8 mouse cellular contexts compared by ENCODE assay signal in the genomic region with DNA sequence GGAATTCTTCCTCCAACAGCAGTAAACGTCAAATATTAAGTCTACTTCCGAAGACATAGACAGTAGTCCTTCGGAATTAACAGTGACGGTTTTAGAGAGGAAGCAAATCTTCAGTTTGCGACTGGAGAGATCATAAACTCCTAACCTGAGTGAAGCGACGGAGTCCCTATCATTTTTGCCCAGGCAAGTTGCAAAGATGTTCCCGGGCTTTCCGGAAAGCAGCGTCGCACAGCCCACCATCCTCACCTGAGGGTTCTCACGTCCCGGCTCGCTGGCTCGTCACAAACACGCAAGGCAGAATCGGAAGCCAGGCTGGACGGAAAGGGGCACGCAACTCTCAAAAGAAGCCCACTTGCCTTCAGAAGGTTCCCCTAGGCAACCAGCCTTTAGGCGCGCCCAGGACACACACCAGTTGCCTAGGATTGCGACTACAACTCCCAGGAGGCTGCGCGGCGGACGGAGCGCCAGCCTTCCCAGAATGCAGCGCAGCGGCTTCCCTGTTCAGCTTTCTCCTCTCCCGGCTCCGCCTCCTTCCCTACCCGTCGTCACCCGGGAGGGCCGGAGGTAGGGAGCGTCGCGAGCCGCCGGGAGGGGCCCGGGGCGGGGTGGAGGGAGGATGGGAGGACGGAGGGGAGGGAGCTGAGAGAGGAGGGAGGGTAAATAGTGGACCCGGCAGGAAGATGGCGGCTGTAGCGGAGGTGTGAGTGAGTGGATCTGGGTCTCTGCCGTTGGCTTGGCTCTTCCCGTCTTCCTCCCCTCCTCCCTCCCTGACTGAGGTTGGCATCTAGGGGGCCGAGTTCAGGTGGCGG. TPM values are rescaled to one million over a fixed set of nuclear protein-coding genes. Genes with fewer than 3 reads are reported as not detected.
DNase-seq lines count a peak whose midpoint lies in the region; ATAC-seq and TF ChIP-seq lines count a peak whose summit lies in the region.

A gene (minus strand): TSS at position 499 of the 809 bp plus-strand sequence.
A gene (plus strand): TSS at position 538 of the 809 bp plus-strand sequence.

- H3K36me3 ChIP-seq in G1E (replicated peaks): peaks cover 6% of the 10 kb centered on the region
- no peaks in the 10 kb centered on the region for H3K36me3 ChIP-seq in forebrain, embryonic 16.5 days (ENCODE audit: control insufficient read depth, insufficient read depth)
- H3K36me3 ChIP-seq in lung, embryonic 14.5 days (ENCODE audit: insufficient read depth): no peaks in the 10 kb centered on the region
- H3K36me3 ChIP-seq in thymus, adult 2 months (ENCODE audit: control insufficient read depth, insufficient read depth, low read length): no peaks in the 10 kb centered on the region

- DNase-seq in G1E (ENCODE audit: low spot score): peak; percentile 97
- DNase-seq in cerebellum, adult 18-20 months: peak; percentile 97 to 99
- peak; percentile 92 to 96 for DNase-seq in heart, postnatal 36 days
- DNase-seq in layer of hippocampus, adult 2 months (ENCODE audit: low spot score in 2 of 2): peak; percentile 97
- DNase-seq in lung, embryonic 14.5 days: peak; percentile 98
- peak; percentile 97 for DNase-seq in thymus, adult 2 months

- under 1% methylated on average over 47 of the region's 50 CpGs for WGBS in forebrain, embryonic 16.5 days
- under 1% methylated on average over 47 of the region's 50 CpGs for whole genome bisulfite sequencing in lung, embryonic 14.5 days
- WGBS in olfactory bulb, adult 2 months: under 1% methylated on average over 49 of the region's 50 CpGs
- under 1% methylated on average over 50 of the region's 50 CpGs for WGBS in thymus, adult 2 months

- H3K27ac ChIP-seq in forebrain, embryonic 16.5 days (ENCODE audit: low read length): peak within 1 kb of the TSS; percentile 96
- peak within 1 kb of the TSS; percentile 98 for H3K27ac ChIP-seq in layer of hippocampus, adult 2 months
- H3K27ac ChIP-seq in lung, embryonic 14.5 days (ENCODE audit: low read depth): peak within 1 kb of the TSS; percentile 89
- peak within 1 kb of the TSS; percentile 93 for H3K27ac ChIP-seq in olfactory bulb, adult 2 months (ENCODE audit: insufficient read depth, low read depth, low read length)
- H3K27ac ChIP-seq in thymus, adult 2 months (ENCODE audit: control insufficient read depth, insufficient read depth, low read length): peak within 1 kb of the TSS; percentile 62

- intact Hi-C loops in heart, postnatal 36 days (cut with DNase I): loop anchor here (2.0 to 5.0 kb wide), 3 partner anchors 51 to 155 kb away; a partner anchor contains a TSS

- peak within 1 kb of the TSS; percentile 96 for H3K9ac ChIP-seq in forebrain, embryonic 16.5 days (replicated peaks; ENCODE audit: low read depth, low read length)
- H3K9ac ChIP-seq in lung, embryonic 14.5 days: peak within 1 kb of the TSS; percentile 91

- no peak for TF ChIP-seq CTCF in G1E (IDR thresholded peaks at IDR 0.05; ENCODE audit: low read depth, low read length)
- no peak for TF ChIP-seq CTCF in layer of hippocampus, adult 2 months (conservative IDR thresholded peaks at IDR 0.05)
- no peak for TF ChIP-seq CTCF in lung, embryonic 14.5 days (IDR thresholded peaks at IDR 0.05; ENCODE audit: low read depth)
- TF ChIP-seq CTCF in olfactory bulb, adult 2 months (IDR thresholded peaks at IDR 0.05; ENCODE audit: insufficient read depth, low read depth, low read length): no peak
- TF ChIP-seq CTCF in thymus, adult 2 months (IDR thresholded peaks at IDR 0.05; ENCODE audit: borderline replicate concordance, control insufficient read depth, extremely low read depth, insufficient read depth, low read length, poor library complexity): no peak

- H3K27me3 ChIP-seq in G1E (ENCODE audit: insufficient read depth, low read length): no peaks in the 10 kb centered on the region
- H3K27me3 ChIP-seq in forebrain, embryonic 16.5 days (replicated peaks; ENCODE audit: control insufficient read depth, insufficient read depth, low read length): no peaks in the 10 kb centered on the region
- no peaks in the 10 kb centered on the region for H3K27me3 ChIP-seq in lung, embryonic 14.5 days (ENCODE audit: insufficient read depth, low read length)
- no peaks in the 10 kb centered on the region for H3K27me3 ChIP-seq in thymus, adult 2 months (ENCODE audit: control insufficient read depth, insufficient read depth, low read length)

- H3K4me3 ChIP-seq in G1E (ENCODE audit: low read depth, low read length): peak within 1 kb of the TSS; percentile 97
- H3K4me3 ChIP-seq in forebrain, embryonic 16.5 days (replicated peaks; ENCODE audit: low read length): peak within 1 kb of the TSS; percentile 98
- H3K4me3 ChIP-seq in layer of hippocampus, adult 2 months: peak within 1 kb of the TSS; percentile 71
- peak within 1 kb of the TSS; percentile 93 for H3K4me3 ChIP-seq in lung, embryonic 14.5 days (ENCODE audit: low read depth, low read length)
- peak within 1 kb of the TSS; percentile 95 for H3K4me3 ChIP-seq in olfactory bulb, adult 2 months (ENCODE audit: insufficient read depth, low read depth, low read length)
- peak within 1 kb of the TSS; percentile 95 for H3K4me3 ChIP-seq in thymus, adult 2 months (ENCODE audit: control insufficient read depth, insufficient read depth, low read length)

- H3K4me2 ChIP-seq in forebrain, embryonic 16.5 days (ENCODE audit: low read length): peak within 1 kb of the TSS; percentile 73
- H3K4me2 ChIP-seq in lung, embryonic 14.5 days: peak within 1 kb of the TSS; percentile 88

- no peaks in the 10 kb centered on the region for H3K9me3 ChIP-seq in G1E (replicated peaks)
- no peaks in the 10 kb centered on the region for H3K9me3 ChIP-seq in forebrain, embryonic 16.5 days (ENCODE audit: control insufficient read depth, low read length)
- no peaks in the 10 kb centered on the region for H3K9me3 ChIP-seq in lung, embryonic 14.5 days (ENCODE audit: low read depth, low read length)

- TF ChIP-seq POLR2A in olfactory bulb, adult 2 months (IDR thresholded peaks at IDR 0.05; ENCODE audit: insufficient read depth, low read depth, low read length): peak; percentile 49; the same call in 1 of the 2 replicates
- no peak; the same call in none of the 2 replicates for TF ChIP-seq POLR2A in thymus, adult 2 months (IDR thresholded peaks at IDR 0.05; ENCODE audit: control insufficient read depth, extremely low read depth, insufficient read depth, low read length, poor library complexity)

- peak; percentile 96 for ATAC-seq in G1E (ENCODE audit: extremely low read depth, insufficient number of reproducible peaks, low FRiP score, poor library complexity, severe bottlenecking)
- ATAC-seq in forebrain, embryonic 16.5 days: peak; percentile 99
- ATAC-seq in lung, embryonic 14.5 days (ENCODE audit: insufficient read depth): peak; percentile 98

- peaks cover 29% of the 10 kb centered on the region for H3K4me1 ChIP-seq in G1E (ENCODE audit: insufficient read depth, low read depth, low read length)
- peaks cover 6% of the 10 kb centered on the region; the same call in 1 of the 2 replicates for H3K4me1 ChIP-seq in forebrain, embryonic 16.5 days (replicated peaks; ENCODE audit: control insufficient read depth, insufficient read depth, low read length)
- no peaks in the 10 kb centered on the region for H3K4me1 ChIP-seq in lung, embryonic 14.5 days (ENCODE audit: insufficient read depth)
- no peaks in the 10 kb centered on the region for H3K4me1 ChIP-seq in olfactory bulb, adult 2 months (ENCODE audit: control insufficient read depth, insufficient read depth, low read length)
- H3K4me1 ChIP-seq in thymus, adult 2 months (replicated peaks; ENCODE audit: control insufficient read depth, insufficient read depth, low read length): peaks cover 3% of the 10 kb centered on the region; the same call in 1 of the 2 replicates

RNA-seq across cellular contexts. Expression of the first gene that starts in this region (rescaled TPM):
- total RNA-seq in G1E (2014; fragmentation: Nextera tagmentation) (44.1 and 49.7 TPM in 2 replicates), G1E (2017) (19.1 and 25.6 TPM in 2 replicates)
- 0.36 and 0.72 TPM in 2 replicates for polyA plus RNA-seq in G1E (2012)
- 6.1 and 7.1 TPM in 2 replicates for polyA plus RNA-seq in forebrain, embryonic 16.5 days (2015; fragmentation: Nextera tagmentation; extraction: Ambion mirVana)
- 1 to 10 TPM; 4.5 to 5.6 TPM for total RNA-seq in heart, postnatal 36 days (2021)
- total RNA-seq in layer of hippocampus, adult 2 months (2021): 10 to 100 TPM in 1 of 2 experiments, 1 to 10 TPM in 1; 10.0 to 11.9 TPM
- 10.2 and 11.3 TPM in 2 replicates for polyA plus RNA-seq in lung, embryonic 14.5 days (2014; fragmentation: Nextera tagmentation; extraction: Ambion mirVana)
- not detected in 2 replicates for polyA plus RNA-seq in olfactory bulb, adult 2 months (2012; ENCODE audit: insufficient read depth, insufficient read length, low replicate concordance, missing spikeins)
- polyA plus RNA-seq in thymus, adult 2 months (2012; rRNA removed): 3.0 and 3.3 TPM in 2 replicates

RNA-seq across cellular contexts. Expression of the second gene that starts in this region (rescaled TPM):
- total RNA-seq in G1E (2014; fragmentation: Nextera tagmentation): 36.9 and 58.0 TPM in 2 replicates
- total RNA-seq in G1E (2017): 40.0 and 57.5 TPM in 2 replicates
- 13.6 and 18.0 TPM in 2 replicates for polyA plus RNA-seq in G1E (2012)
- 7.2 and 9.6 TPM in 2 replicates for polyA plus RNA-seq in forebrain, embryonic 16.5 days (2015; fragmentation: Nextera tagmentation; extraction: Ambion mirVana)
- 10 to 100 TPM; 38.9 to 39.8 TPM for total RNA-seq in heart, postnatal 36 days (2021)
- total RNA-seq in layer of hippocampus, adult 2 months (2021): 10 to 100 TPM; 63.7 to 64.4 TPM
- polyA plus RNA-seq in lung, embryonic 14.5 days (2014; fragmentation: Nextera tagmentation; extraction: Ambion mirVana): 10.7 TPM in 2 replicates
- polyA plus RNA-seq in olfactory bulb, adult 2 months (2012; ENCODE audit: insufficient read depth, insufficient read length, low replicate concordance, missing spikeins): 201 TPM in 1 of 2 replicates, not detected in the other
- polyA plus RNA-seq in thymus, adult 2 months (2012; rRNA removed): 24.2 and 34.1 TPM in 2 replicates

Comparison
In these comparisons a context has a peak if more than half of its experiments do, and no peak if none do; other contexts are left out.
1. Peak in every context shown above with its lines: DNase-seq, ATAC-seq, H3K4me3 ChIP-seq and H3K27ac ChIP-seq.